ENCODE assay signal across 10 mouse cellular contexts in genomic region chr12:25240142-25240541, GRCm38 (mm10).
DNase-seq lines count a peak whose midpoint lies in the region; ATAC-seq and TF ChIP-seq lines count a peak whose summit lies in the region.
"Had no signal": no experiment of that assay in that cellular context is flagged by ENCODE, and none has a peak within 500 bp of the region (broad histone marks: within the 10 kb centered on the region; RNA-seq: fewer than 3 reads in every experiment).

No protein-coding gene starts in this region.

- peak; percentile 78 for ATAC-seq in midbrain, postnatal 0 days (ENCODE audit: low FRiP score)
- ATAC-seq in midbrain, embryonic 11.5 days (ENCODE audit: low FRiP score): no peak
- peak; percentile 86 to 88 for ATAC-seq in hematopoietic stem cell, adult 5-6 weeks (replicated peaks in 1 of 2; ENCODE audit: insufficient read depth in 1 of 2, low FRiP score in 2 of 2, low TSS enrichment in 1 of 2, low read depth in 1 of 2, poor library complexity in 2 of 2, severe bottlenecking in 2 of 2)
- ATAC-seq in forebrain, embryonic 15.5 days (replicated peaks): no peak

- 34% methylated on average over 12 of the region's 12 CpGs for WGBS in heart, embryonic 10.5 days
- WGBS in midbrain, postnatal 0 days: 51% methylated on average over 12 of the region's 12 CpGs
- WGBS in midbrain, embryonic 11.5 days: 66% methylated on average over 12 of the region's 12 CpGs
- WGBS in forebrain, embryonic 15.5 days: 70% methylated on average over 12 of the region's 12 CpGs

- H3K4me2 ChIP-seq in midbrain, postnatal 0 days (ENCODE audit: low read depth, low read length, poor library complexity, severe bottlenecking): no peak overlapping the region
- no peak overlapping the region for H3K4me2 ChIP-seq in midbrain, embryonic 11.5 days
- H3K4me2 ChIP-seq in forebrain, embryonic 15.5 days (replicated peaks): no peak overlapping the region
- H3K4me2 ChIP-seq: liver, embryonic 13.5 days had no signal

- H3K9ac ChIP-seq in midbrain, postnatal 0 days (replicated peaks; ENCODE audit: low read length, poor library complexity, severe bottlenecking): 0 out of 2 replicates have a peak overlapping the region, but pooled peaks have one; percentile 13
- no peak overlapping the region for H3K9ac ChIP-seq in midbrain, embryonic 11.5 days (ENCODE audit: low read length)
- H3K9ac ChIP-seq in forebrain, embryonic 15.5 days (replicated peaks): no peak overlapping the region
- H3K9ac ChIP-seq: liver, embryonic 13.5 days had no signal

- TF ChIP-seq CTCF in midbrain, postnatal 0 days (IDR thresholded peaks at IDR 0.05): no peak

- no peak overlapping the region for H3K4me3 ChIP-seq in heart, embryonic 10.5 days
- no peak overlapping the region for H3K4me3 ChIP-seq in midbrain, postnatal 0 days (ENCODE audit: low read depth, low read length)
- no peak overlapping the region for H3K4me3 ChIP-seq in midbrain, embryonic 11.5 days (ENCODE audit: low read depth, low read length)
- no peak overlapping the region for H3K4me3 ChIP-seq in forebrain, embryonic 15.5 days
- H3K4me3 ChIP-seq: liver, embryonic 13.5 days had no signal

- no peaks in the 10 kb centered on the region for H3K27me3 ChIP-seq in heart, embryonic 10.5 days (ENCODE audit: insufficient read depth, poor library complexity, severe bottlenecking)
- no peaks in the 10 kb centered on the region for H3K27me3 ChIP-seq in midbrain, postnatal 0 days (ENCODE audit: insufficient read depth, low read length)
- no peaks in the 10 kb centered on the region for H3K27me3 ChIP-seq in midbrain, embryonic 11.5 days (ENCODE audit: control insufficient read depth, insufficient read depth, low read length)
- H3K27me3 ChIP-seq in forebrain, embryonic 15.5 days: no peaks in the 10 kb centered on the region

- intact Hi-C loops in heart, postnatal 36 days (cut with DNase I): no loop called here

- DNase-seq in heart, embryonic 10.5 days (ENCODE audit: low spot score): no peak
- DNase-seq in heart, postnatal 36 days: no peak
- peak; percentile 60 for DNase-seq in midbrain, postnatal 0 days (ENCODE audit: low spot score)
- no peak for DNase-seq in midbrain, embryonic 11.5 days (ENCODE audit: low spot score, missing footprints)
- DNase-seq in naive thymus-derived CD4-positive, alpha-beta T cell, adult 2 months (ENCODE audit: low read depth): peak; percentile 35
- no peak for DNase-seq in urinary bladder, postnatal 14 days (ENCODE audit: low spot score)
- DNase-seq: liver, embryonic 13.5 days had no signal

- H3K4me1 ChIP-seq in heart, embryonic 10.5 days: peaks cover 9% of the 10 kb centered on the region
- H3K4me1 ChIP-seq in midbrain, postnatal 0 days (ENCODE audit: insufficient read depth, low read length): no peaks in the 10 kb centered on the region
- H3K4me1 ChIP-seq in midbrain, embryonic 11.5 days (ENCODE audit: control insufficient read depth, insufficient read depth, low read length): peaks cover 2% of the 10 kb centered on the region; the same call in 1 of the 2 replicates
- peaks cover 7% of the 10 kb centered on the region for H3K4me1 ChIP-seq in forebrain, embryonic 15.5 days
- H3K4me1 ChIP-seq: liver, embryonic 13.5 days had no signal

- no peaks in the 10 kb centered on the region for H3K9me3 ChIP-seq in heart, embryonic 10.5 days
- H3K9me3 ChIP-seq in midbrain, postnatal 0 days (ENCODE audit: low read length): no peaks in the 10 kb centered on the region
- H3K9me3 ChIP-seq in midbrain, embryonic 11.5 days (ENCODE audit: control insufficient read depth, low read length): no peaks in the 10 kb centered on the region
- H3K9me3 ChIP-seq in forebrain, embryonic 15.5 days: no peaks in the 10 kb centered on the region
- H3K9me3 ChIP-seq: liver, embryonic 13.5 days had no signal

- H3K27ac ChIP-seq in heart, embryonic 10.5 days: peak overlapping the region; percentile 75
- H3K27ac ChIP-seq in midbrain, postnatal 0 days (ENCODE audit: low read depth, low read length): peak overlapping the region; percentile 43; the same call in 1 of the 2 replicates
- H3K27ac ChIP-seq in midbrain, embryonic 11.5 days (ENCODE audit: low read depth, low read length): no peak overlapping the region
- H3K27ac ChIP-seq in forebrain, embryonic 15.5 days (replicated peaks): no peak overlapping the region
- H3K27ac ChIP-seq: liver, embryonic 13.5 days had no signal

- H3K36me3 ChIP-seq in heart, embryonic 10.5 days: no peaks in the 10 kb centered on the region
- no peaks in the 10 kb centered on the region for H3K36me3 ChIP-seq in midbrain, postnatal 0 days (ENCODE audit: insufficient read depth, low read length)
- H3K36me3 ChIP-seq in midbrain, embryonic 11.5 days (ENCODE audit: control insufficient read depth, insufficient read depth, low read length): no peaks in the 10 kb centered on the region
- no peaks in the 10 kb centered on the region for H3K36me3 ChIP-seq in forebrain, embryonic 15.5 days
- H3K36me3 ChIP-seq: G1E; liver, embryonic 13.5 days had no signal

Comparison
In these comparisons a context has a peak if more than half of its experiments do, and no peak if none do; other contexts are left out.
1. DNase-seq: peak in midbrain, postnatal 0 days (single experiment) and naive thymus-derived CD4-positive, alpha-beta T cell, adult 2 months (single experiment); none in heart, embryonic 10.5 days (single experiment), heart, postnatal 36 days (0 of 2), midbrain, embryonic 11.5 days (single experiment) and urinary bladder, postnatal 14 days (single experiment).
2. H3K27ac ChIP-seq: peak in heart, embryonic 10.5 days (single experiment) and midbrain, postnatal 0 days (single experiment); none in midbrain, embryonic 11.5 days (single experiment) and forebrain, embryonic 15.5 days (single experiment).
3. ATAC-seq: peak in midbrain, postnatal 0 days (single experiment) and hematopoietic stem cell, adult 5-6 weeks (2 of 2); none in midbrain, embryonic 11.5 days (single experiment) and forebrain, embryonic 15.5 days (single experiment).